Mouse (Mus musculus) small intestine, adult 2 months (tissue): Measurements from ENCODE around the gene Rtkn2. TPM values are rescaled to one million over a fixed set of nuclear protein-coding genes. Genes with fewer than 3 reads are reported as not detected.

Experiments
- H3K27ac ChIP-seq: fragments of 200-500 bp; 2 replicates; pipeline ENCODE4 v1.5.1; 2012; ENCODE audit warnings: low read depth, low read length, control low read depth, inconsistent platforms; ENCODE audit not compliant: insufficient read depth
- H3K27me3 ChIP-seq: fragments of 200-500 bp; 2 replicates; pipeline ENCODE4 v1.6.1; 2012; ENCODE audit warnings: mild to moderate bottlenecking, moderate library complexity, low read length, inconsistent platforms; ENCODE audit not compliant: control insufficient read depth, insufficient read depth
- H3K36me3 ChIP-seq: fragments of 200-500 bp; 2 replicates; pipeline ENCODE4 v1.6.1; 2012; ENCODE audit warnings: mild to moderate bottlenecking, low read length, control low read depth, inconsistent platforms; ENCODE audit not compliant: control insufficient read depth, insufficient read depth
- H3K4me1 ChIP-seq: fragments of 200-500 bp; 2 replicates; pipeline ENCODE4 v1.6.1; 2012; ENCODE audit warnings: low read length, inconsistent platforms, mixed read lengths; ENCODE audit not compliant: control insufficient read depth, insufficient read depth, insufficient read length
- H3K4me3 ChIP-seq: fragments of 200-500 bp; 2 replicates; pipeline ENCODE4 v1.5.1; 2012; ENCODE audit warnings: low read depth, mild to moderate bottlenecking, control low read depth, inconsistent platforms, low read length, moderate library complexity
- CTCF ChIP-seq: fragments of 200-500 bp; IDR thresholded peaks from 2 replicates; pipeline ENCODE4 v1.5.1; 2012; ENCODE audit warnings: low read depth, mild to moderate bottlenecking, control low read depth, inconsistent platforms, low read length, moderate library complexity, mixed read lengths; ENCODE audit not compliant: insufficient replicate concordance, insufficient read length; ENCODE audit errors: extremely low read depth
- POLR2A ChIP-seq: fragments of 200-500 bp; IDR thresholded peaks from 2 replicates; pipeline ENCODE4 v1.6.1; 2012; ENCODE audit warnings: low read depth, mild to moderate bottlenecking, control low read depth, inconsistent platforms, low read length, moderate library complexity
- WGBS: fragments of 180-500 bp; shearing (Covaris S2); methylation state at CpG from one replicate; pipeline ENCODE4 v1.1.7; 2018; 5-methylcytosine and 5-hydroxymethylcytosine counted together
- polyA plus RNA-seq: library from polyadenylated mRNA; depleted of rRNA; stranded (reverse); fragments of >200 nt; gene quantifications from 2 replicates; pipeline ENCODE4 v1.2.3, GENCODE M21; 2012

Gene Rtkn2
- polyA plus RNA-seq, 1 experiment, result 0.06 TPM

DNA sequence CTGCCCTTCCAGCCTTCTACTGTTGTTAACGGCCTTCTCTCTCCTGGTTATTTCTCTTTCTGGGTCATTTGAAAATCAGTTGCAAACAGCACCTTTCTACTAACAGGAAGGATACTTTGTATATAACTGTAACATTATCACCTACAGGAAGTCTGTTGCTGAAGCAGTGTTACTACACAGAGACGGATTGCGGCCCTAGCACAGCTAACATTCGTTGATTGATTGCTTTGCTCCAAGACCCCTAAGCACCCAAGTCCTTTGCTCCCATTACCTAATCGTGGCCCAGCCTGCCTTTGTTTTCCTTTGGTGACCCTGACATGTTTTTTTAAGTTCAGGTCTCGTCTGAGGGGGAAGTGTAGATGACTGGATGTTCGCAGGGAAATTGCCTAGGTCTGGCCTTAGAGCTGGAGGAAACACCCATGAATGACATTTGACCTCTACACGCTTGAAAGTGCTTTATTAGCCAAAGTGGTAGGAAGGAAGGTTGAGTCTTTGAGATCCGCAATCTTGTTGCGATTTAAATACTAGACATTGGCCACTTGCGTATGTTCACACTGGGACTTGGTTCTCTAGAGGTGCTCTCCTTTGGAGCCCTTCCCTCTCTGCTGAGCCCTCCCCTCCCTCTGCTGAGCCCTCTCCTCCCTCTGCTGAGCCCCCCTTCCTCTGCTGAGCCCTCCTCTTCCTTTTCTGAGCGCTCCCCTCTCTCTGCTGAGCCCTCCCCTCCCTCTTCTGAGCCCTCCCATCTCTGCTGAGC lies 49.1 kb downstream of the Rtkn2 start:
- TF ChIP-seq CTCF (no peak), POLR2A (no peak)
- Histone ChIP-seq H3K4me3 (no peak overlapping the region), H3K27ac (no peak overlapping the region), H3K27me3 (no peaks in the 10 kb centered on the region), H3K36me3 (no peaks in the 10 kb centered on the region), H3K4me1 (no peaks in the 10 kb centered on the region)
- WGBS, result 81% methylated on average over 12 of the region's 12 CpGs

DNA sequence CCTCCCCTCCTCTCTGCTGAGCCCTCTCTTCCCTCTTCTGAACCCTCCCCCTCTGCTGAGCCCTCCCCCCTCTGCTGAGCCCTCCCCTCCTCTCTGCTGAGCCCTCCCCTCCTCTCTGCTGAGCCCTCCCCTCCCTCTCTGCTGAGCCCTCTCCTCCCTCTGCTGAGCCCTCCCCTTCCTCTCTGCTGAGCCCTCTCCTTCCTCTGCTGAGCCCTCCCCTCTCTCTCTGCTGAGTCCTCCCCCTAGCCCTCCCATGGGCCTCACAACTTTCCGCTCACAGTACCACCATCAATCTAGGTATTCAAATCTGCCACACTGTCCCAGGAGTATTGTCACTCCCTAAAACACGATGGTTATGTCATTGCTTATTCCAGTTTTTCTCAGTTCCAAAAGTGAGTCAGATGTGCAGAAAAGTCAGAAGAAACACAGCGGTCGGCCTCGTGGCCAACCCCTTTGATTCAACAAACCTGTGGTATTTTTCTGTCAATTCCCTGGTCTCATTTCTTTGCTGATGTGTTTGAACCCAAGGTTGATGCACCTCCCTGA lies 49.8 kb downstream of the Rtkn2 start:
- H3K27me3 ChIP-seq, result no peaks in the 10 kb centered on the region
- H3K4me3 ChIP-seq, result no peak overlapping the region
- no peaks in the 10 kb centered on the region for H3K36me3 ChIP-seq
- TF ChIP-seq CTCF (no peak), POLR2A (no peak)
- 89% methylated on average over 5 of the region's 5 CpGs for WGBS
- H3K27ac ChIP-seq, result no peak overlapping the region
- no peaks in the 10 kb centered on the region for H3K4me1 ChIP-seq

DNA sequence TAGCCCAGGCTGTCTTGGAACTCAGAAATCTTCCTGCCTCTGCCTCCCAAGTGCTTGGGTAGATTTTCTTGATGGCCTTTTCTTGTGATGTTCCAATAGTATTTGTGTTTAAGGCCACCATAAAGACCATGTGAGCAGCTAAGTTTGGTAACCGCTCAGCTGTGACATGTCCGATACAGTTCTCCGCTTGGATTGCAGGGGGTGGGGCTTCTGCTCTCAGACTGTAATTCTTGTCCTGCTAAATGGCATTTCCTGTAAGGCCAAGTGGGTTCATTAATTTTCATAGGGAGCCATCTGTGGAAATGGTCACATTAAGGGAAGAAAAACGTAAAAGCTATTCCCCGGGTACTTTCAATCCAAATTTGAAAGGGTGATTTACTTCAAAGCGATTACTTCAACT lies 50.7 kb downstream of the Rtkn2 start:
- Histone ChIP-seq H3K27ac (no peak overlapping the region), H3K4me3 (no peak overlapping the region), H3K27me3 (no peaks in the 10 kb centered on the region), H3K36me3 (no peaks in the 10 kb centered on the region), H3K4me1 (no peaks in the 10 kb centered on the region)
- WGBS, result 88% methylated on average over 6 of the region's 6 CpGs
- no peak for TF ChIP-seq POLR2A
- no peak for TF ChIP-seq CTCF

DNA sequence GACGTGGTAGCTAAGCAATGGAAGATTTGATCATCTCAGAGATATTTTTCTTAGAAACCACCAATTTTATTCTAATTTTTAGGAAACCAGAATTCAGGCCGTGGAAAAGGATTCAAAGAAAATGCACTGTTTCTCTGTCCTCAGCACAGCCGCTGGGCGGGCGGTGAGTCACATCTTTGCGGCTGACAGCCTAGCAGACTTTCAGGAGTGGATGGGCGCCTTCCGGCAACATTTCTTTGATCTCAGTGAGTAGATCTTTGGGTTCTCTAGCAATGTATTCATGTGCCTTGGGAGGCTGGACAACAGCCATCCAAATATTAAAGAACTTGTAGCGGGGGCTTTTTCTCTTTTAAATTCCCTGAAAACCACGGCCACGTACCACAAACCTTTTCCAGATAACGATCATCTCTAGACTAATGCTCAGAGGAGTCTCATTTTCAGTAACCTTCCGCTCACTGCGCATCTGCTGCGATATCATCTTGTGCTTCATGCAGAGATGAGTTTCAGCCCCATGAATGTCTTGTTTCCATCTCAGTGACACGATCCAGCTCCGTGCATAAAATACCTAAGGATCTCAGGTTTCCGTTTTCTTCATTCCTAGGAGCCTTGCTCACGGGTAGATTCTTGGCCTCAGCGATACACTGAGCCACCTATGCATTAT lies 56.5 kb downstream of the Rtkn2 start:
- no peaks in the 10 kb centered on the region for H3K4me1 ChIP-seq
- no peaks in the 10 kb centered on the region for H3K27me3 ChIP-seq
- no peak for TF ChIP-seq CTCF
- no peak for TF ChIP-seq POLR2A
- WGBS, result 95% methylated on average over 20 of the region's 20 CpGs
- no peaks in the 10 kb centered on the region for H3K36me3 ChIP-seq
- H3K27ac ChIP-seq, result no peak overlapping the region
- no peak overlapping the region for H3K4me3 ChIP-seq

DNA sequence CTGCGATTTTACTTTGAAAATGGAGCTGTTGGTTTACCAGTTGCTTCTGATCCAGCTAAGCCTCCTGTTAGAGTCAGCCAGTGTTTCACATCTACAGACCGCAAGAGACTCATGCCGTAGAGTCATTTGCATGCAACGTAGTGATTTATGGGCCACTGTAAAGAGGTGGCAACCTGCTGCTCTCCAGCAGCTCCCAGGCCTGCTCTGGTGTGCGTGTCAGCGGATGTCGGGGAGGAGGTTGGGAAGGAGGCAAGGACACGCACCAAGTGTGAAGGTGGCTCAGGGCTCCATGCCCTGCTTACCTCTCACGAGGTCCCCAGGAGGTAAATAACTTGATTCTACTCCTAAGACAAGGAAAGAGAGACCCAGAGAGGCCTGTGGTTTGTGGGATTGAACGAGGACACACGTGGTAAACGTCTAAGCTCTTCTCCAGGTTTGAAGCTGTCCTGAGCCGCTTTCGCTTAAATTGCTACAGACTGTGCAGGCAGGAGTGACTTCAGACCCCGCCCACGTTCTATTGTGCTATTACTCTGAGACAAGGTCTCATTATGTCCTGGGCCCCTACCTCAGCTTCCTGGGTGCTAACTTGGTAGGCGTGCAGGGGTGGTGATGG lies 57.1 kb downstream of the Rtkn2 start:
- WGBS, result 87% methylated on average over 17 of the region's 17 CpGs
- Histone ChIP-seq H3K36me3 (no peaks in the 10 kb centered on the region), H3K4me1 (no peaks in the 10 kb centered on the region), H3K27ac (no peak overlapping the region), H3K27me3 (no peaks in the 10 kb centered on the region), H3K4me3 (no peak overlapping the region)
- TF ChIP-seq CTCF (no peak), POLR2A (no peak)

DNA sequence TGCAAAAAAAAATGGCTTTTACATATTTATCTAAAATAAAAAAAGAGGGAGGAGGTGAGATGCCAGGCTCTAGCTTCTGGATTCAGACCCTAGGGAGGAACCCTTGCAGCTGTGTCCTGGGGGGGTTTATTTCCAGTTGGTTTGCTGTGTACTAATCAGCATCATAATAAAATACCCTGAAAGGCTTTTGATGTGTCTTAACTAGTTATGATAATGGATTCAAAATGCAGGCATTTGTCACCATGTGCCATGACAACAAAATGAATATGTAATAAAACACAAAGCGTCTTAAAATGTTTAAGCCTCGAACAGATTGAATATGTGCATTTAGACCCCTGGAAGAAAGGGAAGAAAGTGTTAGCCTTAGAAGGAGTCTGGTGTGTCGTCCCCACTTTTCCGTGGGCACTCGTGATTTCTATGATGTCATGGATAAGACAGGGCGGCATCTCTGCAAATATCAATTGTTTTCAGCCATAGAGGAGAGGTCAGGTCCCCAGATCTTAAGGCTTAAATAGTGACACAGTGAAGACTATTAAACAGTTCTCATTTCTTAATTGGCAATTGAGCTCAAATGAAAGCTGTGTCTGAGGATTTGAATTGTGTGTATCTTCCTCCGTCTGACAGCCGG lies 59.7 kb downstream of the Rtkn2 start:
- WGBS, result 94% methylated on average over 8 of the region's 8 CpGs
- TF ChIP-seq POLR2A, result no peak
- no peak for TF ChIP-seq CTCF

More for the DNA sequence above, 59.7 kb downstream of the Rtkn2 start:
- Histone ChIP-seq H3K4me1 (no peaks in the 10 kb centered on the region), H3K27me3 (no peaks in the 10 kb centered on the region), H3K4me3 (no peak overlapping the region), H3K27ac (no peak overlapping the region), H3K36me3 (no peaks in the 10 kb centered on the region)
